Mouse (Mus musculus): ENCODE data around the gene Lrrc25. TPM values are rescaled to one million over a fixed set of nuclear protein-coding genes. Genes with fewer than 3 reads are reported as not detected.
A peak's percentile ranks its signal among the peaks of the same experiment; 100 is the strongest.

Gene Lrrc25
- polyA plus RNA-seq, 1 experiment from 2014 or later: 1.9 TPM

- H3K27ac ChIP-seq: peak overlapping the region; percentile 64
- peaks cover 48% of the 10 kb centered on the region for H3K36me3 ChIP-seq
- H3K9me3 ChIP-seq: peaks cover 5% of the 10 kb centered on the region; the same call in 1 of the 2 replicates
- 21% methylated on average over 10 of the region's 10 CpGs for WGBS
- H3K4me2 ChIP-seq (replicated peaks): peak overlapping the region; percentile 58
- no peaks in the 10 kb centered on the region for H3K27me3 ChIP-seq
- peak overlapping the region; percentile 20; the same call in 1 of the 2 replicates for H3K9ac ChIP-seq
- no peak for ATAC-seq (ENCODE audit: low FRiP score, low read depth)
- H3K4me1 ChIP-seq: peaks cover 57% of the 10 kb centered on the region
- peak overlapping the region; percentile 20 for H3K4me3 ChIP-seq
Measured at GRCm38 (mm10) chr8:70600473-70601270, 15.3 kb upstream of the Lrrc25 start.

GRCm38 (mm10) chr8:70601271-70601649 lies 14.7 kb upstream of the Lrrc25 start:
- Histone ChIP-seq H3K27me3 (no peaks in the 10 kb centered on the region), H3K36me3 (peaks cover 42% of the 10 kb centered on the region), H3K4me2 (replicated peaks) (peak overlapping the region; percentile 58), H3K9me3 (peaks cover 5% of the 10 kb centered on the region; the same call in 1 of the 2 replicates), H3K4me1 (peaks cover 56% of the 10 kb centered on the region), H3K27ac (peak overlapping the region; percentile 64), H3K9ac (no peak overlapping the region), H3K4me3 (peak overlapping the region; percentile 20)
- under 1% methylated on average over 24 of the region's 26 CpGs for WGBS
- ATAC-seq (ENCODE audit: low FRiP score, low read depth): peak; percentile 19; the same call in 1 of the 2 replicates

GRCm38 (mm10) chr8:70602139-70602811 lies 13.7 kb upstream of the Lrrc25 start:
- 92% methylated on average over 13 of the region's 13 CpGs for WGBS
- H3K4me3 ChIP-seq: no peak overlapping the region
- H3K27me3 ChIP-seq: no peaks in the 10 kb centered on the region
- H3K9ac ChIP-seq: no peak overlapping the region
- H3K36me3 ChIP-seq: peaks cover 32% of the 10 kb centered on the region
- H3K9me3 ChIP-seq: peaks cover 5% of the 10 kb centered on the region; the same call in 1 of the 2 replicates
- peaks cover 57% of the 10 kb centered on the region for H3K4me1 ChIP-seq
- no peak overlapping the region for H3K27ac ChIP-seq
- H3K4me2 ChIP-seq (replicated peaks): no peak overlapping the region
- ATAC-seq (ENCODE audit: low FRiP score, low read depth): no peak

- WGBS: 82% methylated on average over 7 of the region's 7 CpGs
- Histone ChIP-seq H3K36me3 (peaks cover 28% of the 10 kb centered on the region), H3K4me2 (replicated peaks) (no peak overlapping the region), H3K27me3 (no peaks in the 10 kb centered on the region), H3K9me3 (peaks cover 5% of the 10 kb centered on the region; the same call in 1 of the 2 replicates), H3K4me1 (peaks cover 52% of the 10 kb centered on the region), H3K27ac (no peak overlapping the region), H3K4me3 (no peak overlapping the region), H3K9ac (0 out of 2 replicates have a peak overlapping the region, but pooled peaks have one; percentile 45)
- no peak for ATAC-seq (ENCODE audit: low FRiP score, low read depth)
Measured at GRCm38 (mm10) chr8:70604558-70604957, 11.4 kb upstream of the Lrrc25 start.

- H3K4me3 ChIP-seq: peak overlapping the region; percentile 78; the same call in 1 of the 2 replicates
- H3K4me2 ChIP-seq (replicated peaks): peak overlapping the region; percentile 91
- 87% methylated on average over 9 of the region's 9 CpGs for WGBS
Measured at GRCm38 (mm10) chr8:70605871-70606779, 9.8 kb upstream of the Lrrc25 start.

GRCm38 (mm10) chr8:70606780-70607602 lies 9.0 kb upstream of the Lrrc25 start:
- ATAC-seq (ENCODE audit: low FRiP score, low read depth): no peak
- H3K27me3 ChIP-seq: no peaks in the 10 kb centered on the region
- H3K4me3 ChIP-seq: peak overlapping the region; percentile 78
- peak overlapping the region; percentile 91 for H3K9ac ChIP-seq
- peaks cover 43% of the 10 kb centered on the region for H3K4me1 ChIP-seq
- peaks cover 2% of the 10 kb centered on the region; the same call in 1 of the 2 replicates for H3K9me3 ChIP-seq
- 52% methylated on average over 18 of the region's 18 CpGs for WGBS
- H3K4me2 ChIP-seq (replicated peaks): peak overlapping the region; percentile 91
- H3K36me3 ChIP-seq: peaks cover 18% of the 10 kb centered on the region
- peak overlapping the region; percentile 99; the same call in 1 of the 2 replicates for H3K27ac ChIP-seq

More at GRCm38 (mm10) chr8:70605871-70606779, 9.8 kb upstream of the Lrrc25 start:
- H3K27me3 ChIP-seq: no peaks in the 10 kb centered on the region
- ATAC-seq (ENCODE audit: low FRiP score, low read depth): no peak
- H3K36me3 ChIP-seq: peaks cover 22% of the 10 kb centered on the region
- peak overlapping the region; percentile 91 for H3K9ac ChIP-seq
- no peak overlapping the region for H3K27ac ChIP-seq
- peaks cover 44% of the 10 kb centered on the region for H3K4me1 ChIP-seq
- peaks cover 5% of the 10 kb centered on the region; the same call in 1 of the 2 replicates for H3K9me3 ChIP-seq

GRCm38 (mm10) chr8:70607603-70607897 lies 8.4 kb upstream of the Lrrc25 start:
- Histone ChIP-seq H3K4me2 (replicated peaks) (peak overlapping the region; percentile 91), H3K27me3 (no peaks in the 10 kb centered on the region), H3K4me3 (peak overlapping the region; percentile 78), H3K9ac (peak overlapping the region; percentile 91), H3K27ac (peak overlapping the region; percentile 99; the same call in 1 of the 2 replicates), H3K36me3 (peaks cover 13% of the 10 kb centered on the region), H3K4me1 (peaks cover 43% of the 10 kb centered on the region), H3K9me3 (no peaks in the 10 kb centered on the region)
- WGBS: 17% methylated on average over 6 of the region's 6 CpGs
- no peak for ATAC-seq (ENCODE audit: low FRiP score, low read depth)

- H3K9me3 ChIP-seq: no peaks in the 10 kb centered on the region
- no peak for ATAC-seq (ENCODE audit: low FRiP score, low read depth)
- H3K9ac ChIP-seq: peak overlapping the region; percentile 91
- peak overlapping the region; percentile 99 for H3K27ac ChIP-seq
- peak overlapping the region; percentile 78 for H3K4me3 ChIP-seq
- 1% methylated on average over 76 of the region's 84 CpGs for WGBS
- H3K4me2 ChIP-seq (replicated peaks): peak overlapping the region; percentile 91
- H3K36me3 ChIP-seq: peaks cover 7% of the 10 kb centered on the region
- no peaks in the 10 kb centered on the region for H3K27me3 ChIP-seq
- peaks cover 43% of the 10 kb centered on the region for H3K4me1 ChIP-seq
Measured at GRCm38 (mm10) chr8:70607898-70608748, 7.8 kb upstream of the Lrrc25 start.

GRCm38 (mm10) chr8:70608749-70609367 lies 7.1 kb upstream of the Lrrc25 start, which contains the start of gene Ssbp4:
Ssbp4 (minus strand) TSS chr8:70608872.
- no peak; the same call in 1 of the 2 replicates for ATAC-seq (ENCODE audit: low FRiP score, low read depth)
- Histone ChIP-seq H3K27me3 (no peaks in the 10 kb centered on the region), H3K36me3 (peaks cover 5% of the 10 kb centered on the region; the same call in 1 of the 2 replicates), H3K9ac (peak within 1 kb of the TSS; percentile 91), H3K4me1 (peaks cover 43% of the 10 kb centered on the region), H3K27ac (peak within 1 kb of the TSS; percentile 99), H3K4me3 (peak within 1 kb of the TSS; percentile 78), H3K9me3 (no peaks in the 10 kb centered on the region), H3K4me2 (replicated peaks) (peak within 1 kb of the TSS; percentile 91)
- WGBS: 4% methylated on average over 26 of the region's 26 CpGs

- WGBS: under 1% methylated on average over 31 of the region's 39 CpGs
- Histone ChIP-seq H3K4me3 (peak overlapping the region; percentile 78), H3K27me3 (no peaks in the 10 kb centered on the region), H3K36me3 (peaks cover 5% of the 10 kb centered on the region; the same call in 1 of the 2 replicates), H3K4me2 (replicated peaks) (peak overlapping the region; percentile 91), H3K27ac (peak overlapping the region; percentile 99), H3K9me3 (no peaks in the 10 kb centered on the region), H3K4me1 (peaks cover 43% of the 10 kb centered on the region), H3K9ac (peak overlapping the region; percentile 72)
- peak; percentile 74 for ATAC-seq (ENCODE audit: low FRiP score, low read depth)
Measured at GRCm38 (mm10) chr8:70609368-70609848, 6.5 kb upstream of the Lrrc25 start.
